In the genomic region with DNA sequence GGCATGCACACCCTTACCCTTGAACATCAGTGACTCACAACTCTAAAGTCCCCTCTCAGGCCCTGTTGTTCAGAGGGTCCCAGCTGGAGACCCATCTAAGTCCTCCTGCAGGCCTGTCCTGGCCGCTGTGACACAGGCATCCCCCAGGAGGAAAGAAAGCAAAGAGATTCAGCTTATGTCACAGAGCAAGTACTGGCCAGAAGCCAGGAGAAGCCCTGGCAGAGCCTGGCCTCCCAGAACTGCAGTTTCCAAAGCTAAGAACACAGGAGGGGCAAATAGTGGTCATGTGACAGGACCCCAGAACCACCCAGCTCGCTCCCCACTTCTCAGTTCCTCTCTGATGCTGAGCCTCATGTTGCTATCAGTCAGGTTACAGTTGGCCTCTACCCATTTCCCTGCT, we compare ENCODE assay signal across 40 mouse cellular contexts. TPM values are rescaled to one million over a fixed set of nuclear protein-coding genes. Genes with fewer than 3 reads are reported as not detected.
DNase-seq lines count a peak whose midpoint lies in the region; ATAC-seq and TF ChIP-seq lines count a peak whose summit lies in the region.
"Had no signal": no experiment of that assay in that cellular context is flagged by ENCODE, and none has a peak within 500 bp of the region (broad histone marks: within the 10 kb centered on the region; RNA-seq: fewer than 3 reads in every experiment).

No protein-coding gene starts in this region.

- no peak for TF ChIP-seq RAD21 in MEL (IDR thresholded peaks at IDR 0.05; ENCODE audit: low read depth, low read length)

- H3K4me3 ChIP-seq in heart, embryonic 11.5 days (ENCODE audit: low read depth, low read length), result no peak overlapping the region
- H3K4me3 ChIP-seq in heart, embryonic 12.5 days, result no peak overlapping the region
- H3K4me3 ChIP-seq in MEL (ENCODE audit: control insufficient read depth in 1 of 2, insufficient read depth in 1 of 2, low read depth in 2 of 2, low read length in 2 of 2), result no peak overlapping the region
- H3K4me3 ChIP-seq: erythroblast, embryonic 14.5 days; forebrain, embryonic 12.5 days; hindbrain, embryonic 15.5 days; layer of hippocampus, adult 2 months; limb, embryonic 10.5 days; limb, embryonic 15.5 days; liver, embryonic 13.5 days; neural tube, embryonic 15.5 days had no signal

- no peak overlapping the region for H3K9ac ChIP-seq in heart, embryonic 11.5 days (ENCODE audit: low read depth, low read length)
- H3K9ac ChIP-seq in heart, embryonic 12.5 days, result no peak overlapping the region
- no peak overlapping the region for H3K9ac ChIP-seq in MEL (ENCODE audit: control insufficient read depth, low read depth, low read length, poor library complexity, severe bottlenecking)
- H3K9ac ChIP-seq: forebrain, embryonic 12.5 days; hindbrain, embryonic 15.5 days; limb, embryonic 15.5 days; liver, embryonic 13.5 days; neural tube, embryonic 15.5 days had no signal

- 67% methylated on average over 2 of the region's 2 CpGs for WGBS in heart, embryonic 11.5 days (ENCODE audit: insufficient replicate concordance)
- WGBS in heart, embryonic 12.5 days, result 50% methylated on average over 2 of the region's 2 CpGs

- peaks cover 4% of the 10 kb centered on the region; the same call in 1 of the 2 replicates for H3K4me1 ChIP-seq in heart, embryonic 11.5 days (ENCODE audit: control insufficient read depth, insufficient read depth, low read length)
- peaks cover 5% of the 10 kb centered on the region for H3K4me1 ChIP-seq in heart, embryonic 12.5 days (replicated peaks)
- H3K4me1 ChIP-seq in MEL (ENCODE audit: control insufficient read depth in 1 of 2, insufficient read depth in 2 of 2, low read length in 2 of 2), result peaks cover 0 to 2% of the 10 kb centered on the region in 2 experiments; a peak in 1 of 4 replicates
- H3K4me1 ChIP-seq: forebrain, embryonic 12.5 days; limb, embryonic 10.5 days; limb, embryonic 15.5 days; liver, embryonic 13.5 days had no signal

- H3K9me3 ChIP-seq in heart, embryonic 11.5 days (replicated peaks; ENCODE audit: control insufficient read depth, low read length), result no peaks in the 10 kb centered on the region
- no peaks in the 10 kb centered on the region for H3K9me3 ChIP-seq in heart, embryonic 12.5 days (replicated peaks)
- no peaks in the 10 kb centered on the region for H3K9me3 ChIP-seq in MEL (replicated peaks; ENCODE audit: insufficient read depth, low read length)
- H3K9me3 ChIP-seq: forebrain, embryonic 12.5 days; hindbrain, embryonic 15.5 days; limb, embryonic 10.5 days; limb, embryonic 15.5 days; liver, embryonic 13.5 days; neural tube, embryonic 15.5 days had no signal

- H3K4me2 ChIP-seq in heart, embryonic 11.5 days, result no peak overlapping the region
- H3K4me2 ChIP-seq in heart, embryonic 12.5 days, result no peak overlapping the region
- H3K4me2 ChIP-seq: forebrain, embryonic 12.5 days; hindbrain, embryonic 15.5 days; limb, embryonic 15.5 days; liver, embryonic 13.5 days; midbrain, embryonic 11.5 days; neural tube, embryonic 15.5 days had no signal

- intact Hi-C loops in left cerebral cortex, postnatal 4 days (cut with DNase I), result no loop called here
- intact Hi-C loops in left cerebral cortex, postnatal 36 days (cut with DNase I), result no loop called here

- TF ChIP-seq CTCF in MEL (IDR thresholded peaks at IDR 0.05 in 2 of 3, conservative IDR thresholded peaks at IDR 0.05 in 1 of 3; ENCODE audit: control insufficient read depth in 1 of 3, insufficient read depth in 1 of 3, low read depth in 2 of 3, low read length in 3 of 3, poor library complexity in 1 of 3, severe bottlenecking in 1 of 3), result no peak

- H3K27ac ChIP-seq in heart, embryonic 11.5 days (ENCODE audit: low read depth, low read length), result peak overlapping the region; percentile 7; the same call in 1 of the 2 replicates
- H3K27ac ChIP-seq in heart, embryonic 12.5 days (ENCODE audit: poor library complexity, severe bottlenecking), result no peak overlapping the region
- no peak overlapping the region for H3K27ac ChIP-seq in MEL (ENCODE audit: control insufficient read depth, low read depth, low read length)
- H3K27ac ChIP-seq: forebrain, embryonic 12.5 days; hindbrain, embryonic 15.5 days; layer of hippocampus, adult 2 months; limb, embryonic 10.5 days; limb, embryonic 15.5 days; liver, embryonic 13.5 days; neural tube, embryonic 15.5 days had no signal

- H3K79me2 ChIP-seq in MEL (ENCODE audit: control insufficient read depth, insufficient read depth, low read length, poor library complexity), result no peaks in the 10 kb centered on the region

- TF ChIP-seq EP300 in MEL (IDR thresholded peaks at IDR 0.05; ENCODE audit: low read depth in 1 of 2, low read length in 2 of 2), result no peak

- no peak for TF ChIP-seq POLR2A in MEL (IDR thresholded peaks at IDR 0.05; ENCODE audit: control insufficient read depth in 1 of 2, insufficient read depth in 1 of 2, low read depth in 1 of 2, low read length in 2 of 2, poor library complexity in 1 of 2)

- H3K27me3 ChIP-seq in heart, embryonic 11.5 days (ENCODE audit: control insufficient read depth, insufficient read depth, low read length), result no peaks in the 10 kb centered on the region
- no peaks in the 10 kb centered on the region for H3K27me3 ChIP-seq in heart, embryonic 12.5 days (replicated peaks)
- no peaks in the 10 kb centered on the region for H3K27me3 ChIP-seq in MEL (ENCODE audit: control insufficient read depth in 1 of 2, insufficient read depth in 2 of 2, low read length in 2 of 2)
- H3K27me3 ChIP-seq: forebrain, embryonic 12.5 days; hindbrain, embryonic 15.5 days; limb, embryonic 15.5 days; liver, embryonic 13.5 days; neural tube, embryonic 15.5 days had no signal

- H3K36me3 ChIP-seq in heart, embryonic 11.5 days (ENCODE audit: control insufficient read depth, insufficient read depth, low read length), result no peaks in the 10 kb centered on the region
- no peaks in the 10 kb centered on the region for H3K36me3 ChIP-seq in heart, embryonic 12.5 days
- H3K36me3 ChIP-seq in MEL (ENCODE audit: control insufficient read depth in 1 of 2, insufficient read depth in 2 of 2, low read length in 2 of 2), result no peaks in the 10 kb centered on the region
- H3K36me3 ChIP-seq: forebrain, embryonic 12.5 days; hindbrain, embryonic 15.5 days; limb, embryonic 10.5 days; limb, embryonic 15.5 days; liver, embryonic 13.5 days; neural tube, embryonic 15.5 days had no signal

- no peak for ATAC-seq in heart, embryonic 11.5 days (replicated peaks; ENCODE audit: insufficient number of reproducible peaks, low FRiP score, low TSS enrichment)
- ATAC-seq in heart, embryonic 12.5 days (ENCODE audit: insufficient number of reproducible peaks, low FRiP score), result no peak
- ATAC-seq: activated CD4-positive, CD25-positive, alpha-beta regulatory T cell, adult 4 months; CD4-positive, CD25-positive, alpha-beta regulatory T cell, adult 4 months had no signal

- peak; percentile 60 for DNase-seq in left cerebral cortex, postnatal 4 days
- no peak for DNase-seq in left cerebral cortex, postnatal 36 days (ENCODE audit: low spot score in 2 of 2)
- DNase-seq in MEL (ENCODE audit: low read depth, low spot score) (no peak), adipocyte (ENCODE audit: low spot score) (peak; percentile 42)
- DNase-seq in kidney, adult 9 months, result no peak
- DNase-seq: adrenal gland, postnatal 14 days; cerebellum, adult 11-12 months; gastrocnemius, postnatal 25 days; heart, adult 11 months; kidney, adult 18-20 months; kidney, postnatal 36 days; liver, embryonic 13.5 days; lung, adult 2 months; lung, postnatal 36 days; retina, postnatal 1 day; right cerebral cortex, postnatal 14 days; thymus, postnatal 4 days had no signal

TF ChIP-seq in MEL, 35 proteins besides CTCF, POLR2A, EP300 and RAD21:
- TF ChIP-seq USF1 (IDR thresholded peaks at IDR 0.05; ENCODE audit: low read depth, low read length) (peak; percentile 46; the same call in 1 of the 2 replicates), RCOR1 (IDR thresholded peaks at IDR 0.05; ENCODE audit: low read depth, low read length) (no peak)

RNA-seq across cellular contexts. Expression of a gene that starts 10.0 kb away (rescaled TPM):
- polyA plus RNA-seq in heart, embryonic 11.5 days (2014; fragmentation: Nextera tagmentation; extraction: Ambion mirVana), result not detected in 2 replicates
- polyA plus RNA-seq in heart, embryonic 12.5 days (2016; fragmentation: Nextera tagmentation; extraction: Ambion mirVana), result 0.06 TPM in 1 of 2 replicates, not detected in the other
- not detected for total RNA-seq in left cerebral cortex, postnatal 4 days (2021)
- not detected for total RNA-seq in left cerebral cortex, postnatal 36 days (2021)
- 0.07 TPM in 1 of 2 replicates, not detected in the other for total RNA-seq in MEL (2012; rRNA removed)
- under 1 TPM in 1 of 2 experiments, not detected in 1; 0.08 TPM for polyA plus RNA-seq in MEL (2012; ENCODE audit: insufficient read depth in 1 of 2, insufficient read length in 2 of 2, low read depth in 1 of 2, low replicate concordance in 2 of 2, missing spikeins in 1 of 2)
- total RNA-seq: adrenal gland, postnatal 14 days; gastrocnemius, adult 18-20 months; gastrocnemius, postnatal 25 days; hematopoietic stem cell, adult 5-6 weeks; layer of hippocampus, adult 2 months; layer of hippocampus, postnatal 25 days; left cerebral cortex, adult 8-10 months; megakaryocyte, adult 5-6 weeks had no signal
- polyA plus RNA-seq: activated CD4-positive, CD25-positive, alpha-beta regulatory T cell, adult 4 months; CD4-positive, CD25-positive, alpha-beta regulatory T cell, adult 4 months; erythroblast, embryonic 14.5 days; forebrain, embryonic 12.5 days; heart, embryonic 14.5 days; hindbrain, embryonic 15.5 days; intestine, embryonic 14.5 days; kidney, embryonic 16.5 days; limb, embryonic 10.5 days; limb, embryonic 15.5 days; liver, embryonic 13.5 days; midbrain, embryonic 11.5 days; neural tube, embryonic 15.5 days; small intestine, adult 2 months; stomach, embryonic 14.5 days; thymus, postnatal 0 days had no signal

RNA-seq across cellular contexts. Expression of a gene that starts 36.3 kb away (rescaled TPM):
- polyA plus RNA-seq in heart, embryonic 11.5 days (2014; fragmentation: Nextera tagmentation; extraction: Ambion mirVana), result 114 and 122 TPM in 2 replicates
- 128 and 138 TPM in 2 replicates for polyA plus RNA-seq in heart, embryonic 12.5 days (2016; fragmentation: Nextera tagmentation; extraction: Ambion mirVana)
- total RNA-seq in left cerebral cortex, postnatal 4 days (2021), result 100 to 1,000 TPM; 124 to 127 TPM
- 10 to 100 TPM; 86.7 to 90.1 TPM for total RNA-seq in left cerebral cortex, postnatal 36 days (2021)
- total RNA-seq in MEL (2012; rRNA removed), result 303 and 340 TPM in 2 replicates
- 100 to 1,000 TPM; 376 to 580 TPM for polyA plus RNA-seq in MEL (2012; ENCODE audit: insufficient read depth in 1 of 2, insufficient read length in 2 of 2, low read depth in 1 of 2, low replicate concordance in 2 of 2, missing spikeins in 1 of 2)

RNA-seq across cellular contexts. Expression of a gene that starts 49.9 kb away (rescaled TPM):
- polyA plus RNA-seq in heart, embryonic 11.5 days (2014; fragmentation: Nextera tagmentation; extraction: Ambion mirVana), result 17.4 and 20.2 TPM in 2 replicates
- 22.5 TPM in 2 replicates for polyA plus RNA-seq in heart, embryonic 12.5 days (2016; fragmentation: Nextera tagmentation; extraction: Ambion mirVana)
- total RNA-seq in left cerebral cortex, postnatal 4 days (2021), result 10 to 100 TPM; 19.7 to 20.9 TPM
- total RNA-seq in left cerebral cortex, postnatal 36 days (2021), result 10 to 100 TPM; 19.9 to 20.2 TPM
- 2.7 and 4.1 TPM in 2 replicates for total RNA-seq in MEL (2012; rRNA removed)
- polyA plus RNA-seq in MEL (2012; ENCODE audit: insufficient read depth in 1 of 2, insufficient read length in 2 of 2, low read depth in 1 of 2, low replicate concordance in 2 of 2, missing spikeins in 1 of 2), result 1 to 10 TPM in 1 of 2 experiments, not detected in 1; 8.6 TPM

Comparison
In these comparisons a context has a peak if more than half of its experiments do, and no peak if none do; other contexts are left out.
1. DNase-seq: peak in left cerebral cortex, postnatal 4 days (single experiment) and adipocyte (single experiment); none in left cerebral cortex, postnatal 36 days (0 of 2), MEL (single experiment) and kidney, adult 9 months (single experiment).